Mouse (Mus musculus): ENCODE measurements around the gene Kcnh6. TPM values are rescaled to one million over a fixed set of nuclear protein-coding genes. Genes with fewer than 3 reads are reported as not detected.

Kcnh6 gene
- polyA plus RNA-seq, 1 experiment from 2014 or later = 1.3 TPM

GRCm38 (mm10) chr11:105994375-105994774, 13.5 kb upstream of the Kcnh6 start, which contains the start of gene Ace3:
TSS of gene Ace3 (plus strand) at chr11:105994675.
- no peaks in the 10 kb centered on the region for H3K9me3 ChIP-seq (ENCODE audit: control insufficient read depth, low read length)
- no peak within 1 kb of the TSS for H3K4me2 ChIP-seq (ENCODE audit: low read length)
- H3K27ac ChIP-seq (ENCODE audit: low read depth) = no peak within 1 kb of the TSS
- no peaks in the 10 kb centered on the region for H3K4me1 ChIP-seq (replicated peaks; ENCODE audit: control insufficient read depth, insufficient read depth, low read length)
- DNase-seq (ENCODE audit: low spot score) (no peak), ATAC-seq (replicated peaks; ENCODE audit: low FRiP score, low TSS enrichment, low read depth) (no peak)
- 100% methylated on average over 3 of the region's 3 CpGs for WGBS
- no peak within 1 kb of the TSS for H3K9ac ChIP-seq (ENCODE audit: low read length)
- H3K27me3 ChIP-seq (replicated peaks; ENCODE audit: control insufficient read depth, insufficient read depth, low read length) = no peaks in the 10 kb centered on the region
- H3K4me3 ChIP-seq (ENCODE audit: low read depth, low read length) = no peak within 1 kb of the TSS
- no peaks in the 10 kb centered on the region for H3K36me3 ChIP-seq (ENCODE audit: control insufficient read depth, insufficient read depth, low read length)

- ATAC-seq (replicated peaks; ENCODE audit: low FRiP score, low TSS enrichment, low read depth) = no peak
Observed at GRCm38 (mm10) chr11:106000062-106000461, 7.9 kb upstream of the Kcnh6 start.

GRCm38 (mm10) chr11:106001718-106002117, 6.2 kb upstream of the Kcnh6 start:
- ATAC-seq (replicated peaks; ENCODE audit: low FRiP score, low TSS enrichment, low read depth) = no peak
- Histone ChIP-seq H3K4me1 (replicated peaks; ENCODE audit: control insufficient read depth, insufficient read depth, low read length) (no peaks in the 10 kb centered on the region; the same call in 1 of the 2 replicates), H3K4me2 (ENCODE audit: low read length) (no peak overlapping the region), H3K36me3 (ENCODE audit: control insufficient read depth, insufficient read depth, low read length) (no peaks in the 10 kb centered on the region), H3K9ac (ENCODE audit: low read length) (no peak overlapping the region), H3K4me3 (ENCODE audit: low read depth, low read length) (no peak overlapping the region), H3K27ac (ENCODE audit: low read depth) (no peak overlapping the region), H3K9me3 (ENCODE audit: control insufficient read depth, low read length) (no peaks in the 10 kb centered on the region), H3K27me3 (replicated peaks; ENCODE audit: control insufficient read depth, insufficient read depth, low read length) (no peaks in the 10 kb centered on the region)
- WGBS = 47% methylated on average over 4 of the region's 4 CpGs
- no peak for DNase-seq (ENCODE audit: low spot score)

More at GRCm38 (mm10) chr11:106000062-106000461, 7.9 kb upstream of the Kcnh6 start:
- DNase-seq (ENCODE audit: low spot score) = no peak
- H3K4me1 ChIP-seq (replicated peaks; ENCODE audit: control insufficient read depth, insufficient read depth, low read length) = no peaks in the 10 kb centered on the region
- no peaks in the 10 kb centered on the region for H3K36me3 ChIP-seq (ENCODE audit: control insufficient read depth, insufficient read depth, low read length)
- WGBS = 93% methylated on average over 6 of the region's 6 CpGs
- H3K27ac ChIP-seq (ENCODE audit: low read depth) = no peak overlapping the region
- H3K9me3 ChIP-seq (ENCODE audit: control insufficient read depth, low read length) = no peaks in the 10 kb centered on the region
- H3K27me3 ChIP-seq (replicated peaks; ENCODE audit: control insufficient read depth, insufficient read depth, low read length) = no peaks in the 10 kb centered on the region
- H3K4me3 ChIP-seq (ENCODE audit: low read depth, low read length) = no peak overlapping the region
- H3K9ac ChIP-seq (ENCODE audit: low read length) = no peak overlapping the region
- no peak overlapping the region for H3K4me2 ChIP-seq (ENCODE audit: low read length)

GRCm38 (mm10) chr11:106004576-106004975, 3.3 kb upstream of the Kcnh6 start:
- Histone ChIP-seq H3K9ac (ENCODE audit: low read length) (no peak overlapping the region), H3K27me3 (replicated peaks; ENCODE audit: control insufficient read depth, insufficient read depth, low read length) (no peaks in the 10 kb centered on the region), H3K36me3 (ENCODE audit: control insufficient read depth, insufficient read depth, low read length) (no peaks in the 10 kb centered on the region), H3K9me3 (ENCODE audit: control insufficient read depth, low read length) (no peaks in the 10 kb centered on the region), H3K4me2 (ENCODE audit: low read length) (no peak overlapping the region), H3K27ac (ENCODE audit: low read depth) (no peak overlapping the region), H3K4me3 (ENCODE audit: low read depth, low read length) (no peak overlapping the region), H3K4me1 (replicated peaks; ENCODE audit: control insufficient read depth, insufficient read depth, low read length) (no peaks in the 10 kb centered on the region; the same call in 1 of the 2 replicates)
- ATAC-seq (replicated peaks; ENCODE audit: low FRiP score, low TSS enrichment, low read depth) (no peak), DNase-seq (ENCODE audit: low spot score) (no peak)
- WGBS = 86% methylated on average over 1 of the region's 1 CpGs

GRCm38 (mm10) chr11:106005970-106006369, 2.0 kb upstream of the Kcnh6 start:
- ATAC-seq (replicated peaks; ENCODE audit: low FRiP score, low TSS enrichment, low read depth) (peak; percentile 45; the same call in 1 of the 2 replicates), DNase-seq (ENCODE audit: low spot score) (peak; percentile 54)
- Histone ChIP-seq H3K4me2 (ENCODE audit: low read length) (no peak overlapping the region), H3K27ac (ENCODE audit: low read depth) (no peak overlapping the region), H3K4me1 (replicated peaks; ENCODE audit: control insufficient read depth, insufficient read depth, low read length) (no peaks in the 10 kb centered on the region; the same call in 1 of the 2 replicates), H3K9me3 (ENCODE audit: control insufficient read depth, low read length) (no peaks in the 10 kb centered on the region), H3K4me3 (ENCODE audit: low read depth, low read length) (no peak overlapping the region), H3K36me3 (ENCODE audit: control insufficient read depth, insufficient read depth, low read length) (no peaks in the 10 kb centered on the region), H3K27me3 (replicated peaks; ENCODE audit: control insufficient read depth, insufficient read depth, low read length) (no peaks in the 10 kb centered on the region), H3K9ac (ENCODE audit: low read length) (no peak overlapping the region)
- WGBS = 14% methylated on average over 5 of the region's 5 CpGs

GRCm38 (mm10) chr11:106012711-106013110, 4.8 kb downstream of the Kcnh6 start:
- H3K36me3 ChIP-seq (ENCODE audit: control insufficient read depth, insufficient read depth, low read length) = no peaks in the 10 kb centered on the region
- H3K4me1 ChIP-seq (replicated peaks; ENCODE audit: control insufficient read depth, insufficient read depth, low read length) = no peaks in the 10 kb centered on the region
- DNase-seq (ENCODE audit: low spot score) (no peak), ATAC-seq (replicated peaks; ENCODE audit: low FRiP score, low TSS enrichment, low read depth) (no peak)
- 56% methylated on average over 7 of the region's 7 CpGs for WGBS
- no peaks in the 10 kb centered on the region for H3K9me3 ChIP-seq (ENCODE audit: control insufficient read depth, low read length)
- H3K4me3 ChIP-seq (ENCODE audit: low read depth, low read length) = no peak overlapping the region
- H3K27ac ChIP-seq (ENCODE audit: low read depth) = no peak overlapping the region
- H3K9ac ChIP-seq (ENCODE audit: low read length) = no peak overlapping the region
- no peak overlapping the region for H3K4me2 ChIP-seq (ENCODE audit: low read length)
- 0 out of 2 replicates have a peak, but pooled peaks cover 3% of the 10 kb centered on the region for H3K27me3 ChIP-seq (replicated peaks; ENCODE audit: control insufficient read depth, insufficient read depth, low read length)

- Histone ChIP-seq H3K9me3 (ENCODE audit: control insufficient read depth, low read length) (no peaks in the 10 kb centered on the region), H3K4me1 (replicated peaks; ENCODE audit: control insufficient read depth, insufficient read depth, low read length) (no peaks in the 10 kb centered on the region), H3K27ac (ENCODE audit: low read depth) (no peak overlapping the region), H3K27me3 (replicated peaks; ENCODE audit: control insufficient read depth, insufficient read depth, low read length) (0 out of 2 replicates have a peak, but pooled peaks cover 3% of the 10 kb centered on the region), H3K4me3 (ENCODE audit: low read depth, low read length) (no peak overlapping the region), H3K9ac (ENCODE audit: low read length) (no peak overlapping the region), H3K36me3 (ENCODE audit: control insufficient read depth, insufficient read depth, low read length) (no peaks in the 10 kb centered on the region), H3K4me2 (ENCODE audit: low read length) (no peak overlapping the region)
- no peak for DNase-seq (ENCODE audit: low spot score)
- WGBS = 60% methylated on average over 11 of the region's 11 CpGs
- no peak for ATAC-seq (replicated peaks; ENCODE audit: low FRiP score, low TSS enrichment, low read depth)
Observed at GRCm38 (mm10) chr11:106013556-106014225, 5.8 kb downstream of the Kcnh6 start.

GRCm38 (mm10) chr11:106016440-106016839, 8.5 kb downstream of the Kcnh6 start:
- no peaks in the 10 kb centered on the region for H3K36me3 ChIP-seq (ENCODE audit: control insufficient read depth, insufficient read depth, low read length)
- H3K9me3 ChIP-seq (ENCODE audit: control insufficient read depth, low read length) = no peaks in the 10 kb centered on the region
- WGBS = 69% methylated on average over 5 of the region's 5 CpGs
- H3K27ac ChIP-seq (ENCODE audit: low read depth) = no peak overlapping the region
- H3K27me3 ChIP-seq (replicated peaks; ENCODE audit: control insufficient read depth, insufficient read depth, low read length) = peaks cover 18% of the 10 kb centered on the region
- no peak for DNase-seq (ENCODE audit: low spot score)
- H3K4me1 ChIP-seq (replicated peaks; ENCODE audit: control insufficient read depth, insufficient read depth, low read length) = 0 out of 2 replicates have a peak, but pooled peaks cover 6% of the 10 kb centered on the region
- no peak overlapping the region for H3K9ac ChIP-seq (ENCODE audit: low read length)
- no peak overlapping the region for H3K4me3 ChIP-seq (ENCODE audit: low read depth, low read length)
- no peak overlapping the region for H3K4me2 ChIP-seq (ENCODE audit: low read length)
- ATAC-seq (replicated peaks; ENCODE audit: low FRiP score, low TSS enrichment, low read depth) = no peak

All from intestine, embryonic 14.5 days (tissue).